Mouse (Mus musculus): Measurements from ENCODE around the gene Sf3a3. TPM values are rescaled to one million over a fixed set of nuclear protein-coding genes. Genes with fewer than 3 reads are reported as not detected.
A peak's percentile ranks its signal among the peaks of the same experiment; 100 is the strongest.
"Not testable (repeated sequence)": the region's sequence is repeated elsewhere in the genome, so short reads cannot be mapped to it uniquely, and the experiment has no call there.

Sf3a3 gene
- polyA plus RNA-seq, 1 experiment from 2014 or later: 133 TPM

- WGBS: 5% methylated on average over 5 of the region's 5 CpGs
- Histone ChIP-seq H3K27ac (peak overlapping the region; percentile 94), H3K36me3 (peaks cover 1% of the 10 kb centered on the region), H3K4me3 (replicated peaks) (no peak overlapping the region), H3K9me3 (no peaks in the 10 kb centered on the region), H3K4me2 (peak overlapping the region; percentile 66), H3K27me3 (replicated peaks) (no peaks in the 10 kb centered on the region), H3K9ac (no peak overlapping the region), H3K4me1 (peaks cover 32% of the 10 kb centered on the region)
- ATAC-seq (ENCODE audit: insufficient read depth, low FRiP score, low read depth): no peak
Measured at GRCm38 (mm10) chr4:124710776-124711291, 3.7 kb upstream of the Sf3a3 start.

GRCm38 (mm10) chr4:124712618-124713017 lies 2.0 kb upstream of the Sf3a3 start:
- H3K4me3 ChIP-seq (replicated peaks): no peak overlapping the region
- ATAC-seq (ENCODE audit: insufficient read depth, low FRiP score, low read depth): no peak
- 84% methylated on average over 6 of the region's 6 CpGs for WGBS

GRCm38 (mm10) chr4:124713850-124714249 lies 726 bp upstream of the Sf3a3 start:
- H3K27me3 ChIP-seq (replicated peaks): not testable (repeated sequence)

More at GRCm38 (mm10) chr4:124712618-124713017, 2.0 kb upstream of the Sf3a3 start:
- Histone ChIP-seq H3K27ac (no peak overlapping the region), H3K4me1 (peaks cover 31% of the 10 kb centered on the region), H3K9ac (no peak overlapping the region), H3K36me3 (peaks cover 7% of the 10 kb centered on the region), H3K9me3 (no peaks in the 10 kb centered on the region), H3K27me3 (replicated peaks) (no peaks in the 10 kb centered on the region), H3K4me2 (no peak overlapping the region)

GRCm38 (mm10) chr4:124719101-124719500 lies 4.5 kb downstream of the Sf3a3 start:
- no peak for ATAC-seq (ENCODE audit: insufficient read depth, low FRiP score, low read depth)
- H3K36me3 ChIP-seq: peaks cover 51% of the 10 kb centered on the region

More at GRCm38 (mm10) chr4:124713850-124714249, 726 bp upstream of the Sf3a3 start:
- ATAC-seq (ENCODE audit: insufficient read depth, low FRiP score, low read depth); H3K9ac ChIP-seq; H3K4me2 ChIP-seq; H3K27ac ChIP-seq; H3K9me3 ChIP-seq; H3K4me3 ChIP-seq (replicated peaks): not testable (repeated sequence)
- 71% methylated on average over 5 of the region's 5 CpGs for WGBS
- peaks cover 25% of the 10 kb centered on the region for H3K4me1 ChIP-seq
- H3K36me3 ChIP-seq: peaks cover 15% of the 10 kb centered on the region

GRCm38 (mm10) chr4:124726121-124726520 lies 11.5 kb downstream of the Sf3a3 start:
- H3K4me3 ChIP-seq (replicated peaks): no peak overlapping the region
- WGBS: 94% methylated on average over 6 of the region's 6 CpGs
- no peaks in the 10 kb centered on the region for H3K4me1 ChIP-seq
- no peaks in the 10 kb centered on the region for H3K9me3 ChIP-seq
- peaks cover 65% of the 10 kb centered on the region for H3K36me3 ChIP-seq
- H3K27ac ChIP-seq: no peak overlapping the region
- ATAC-seq (ENCODE audit: insufficient read depth, low FRiP score, low read depth): no peak
- H3K27me3 ChIP-seq (replicated peaks): no peaks in the 10 kb centered on the region
- H3K9ac ChIP-seq: no peak overlapping the region
- no peak overlapping the region for H3K4me2 ChIP-seq

More at GRCm38 (mm10) chr4:124719101-124719500, 4.5 kb downstream of the Sf3a3 start:
- no peak overlapping the region for H3K4me2 ChIP-seq
- H3K27me3 ChIP-seq (replicated peaks): no peaks in the 10 kb centered on the region
- H3K9me3 ChIP-seq: no peaks in the 10 kb centered on the region
- H3K9ac ChIP-seq: no peak overlapping the region
- 91% methylated on average over 4 of the region's 4 CpGs for WGBS
- H3K27ac ChIP-seq: no peak overlapping the region
- no peak overlapping the region for H3K4me3 ChIP-seq (replicated peaks)
- H3K4me1 ChIP-seq: peaks cover 10% of the 10 kb centered on the region

GRCm38 (mm10) chr4:124736952-124737351 lies 22.4 kb downstream of the Sf3a3 start:
- Histone ChIP-seq H3K36me3 (peaks cover 15% of the 10 kb centered on the region), H3K9me3 (no peaks in the 10 kb centered on the region), H3K4me2 (no peak overlapping the region), H3K27ac (no peak overlapping the region), H3K4me1 (no peaks in the 10 kb centered on the region), H3K27me3 (replicated peaks) (no peaks in the 10 kb centered on the region), H3K4me3 (replicated peaks) (no peak overlapping the region), H3K9ac (no peak overlapping the region)
- no peak for ATAC-seq (ENCODE audit: insufficient read depth, low FRiP score, low read depth)
- 57% methylated on average over 2 of the region's 2 CpGs for WGBS

GRCm38 (mm10) chr4:124737486-124737885 lies 22.9 kb downstream of the Sf3a3 start:
- Histone ChIP-seq H3K4me3 (replicated peaks) (no peak overlapping the region), H3K4me2 (no peak overlapping the region), H3K9me3 (no peaks in the 10 kb centered on the region), H3K27ac (no peak overlapping the region), H3K36me3 (peaks cover 11% of the 10 kb centered on the region; the same call in 1 of the 2 replicates), H3K9ac (no peak overlapping the region), H3K4me1 (peaks cover 4% of the 10 kb centered on the region; the same call in 1 of the 2 replicates), H3K27me3 (replicated peaks) (no peaks in the 10 kb centered on the region)
- no peak for ATAC-seq (ENCODE audit: insufficient read depth, low FRiP score, low read depth)
- whole genome bisulfite sequencing: 63% methylated on average over 5 of the region's 5 CpGs

- Histone ChIP-seq H3K4me1 (peaks cover 4% of the 10 kb centered on the region; the same call in 1 of the 2 replicates), H3K9ac (no peak overlapping the region), H3K9me3 (no peaks in the 10 kb centered on the region), H3K4me2 (no peak overlapping the region), H3K36me3 (0 out of 2 replicates have a peak, but pooled peaks cover 6% of the 10 kb centered on the region), H3K27ac (no peak overlapping the region), H3K4me3 (replicated peaks) (no peak overlapping the region), H3K27me3 (replicated peaks) (no peaks in the 10 kb centered on the region)
- 50% methylated on average over 4 of the region's 4 CpGs for WGBS
- no peak for ATAC-seq (ENCODE audit: insufficient read depth, low FRiP score, low read depth)
Measured at GRCm38 (mm10) chr4:124738013-124738412, 23.4 kb downstream of the Sf3a3 start.

- Histone ChIP-seq H3K4me3 (replicated peaks) (no peak overlapping the region), H3K4me2 (no peak overlapping the region), H3K27ac (no peak overlapping the region), H3K4me1 (peaks cover 4% of the 10 kb centered on the region; the same call in 1 of the 2 replicates), H3K36me3 (no peaks in the 10 kb centered on the region), H3K27me3 (replicated peaks) (no peaks in the 10 kb centered on the region), H3K9me3 (no peaks in the 10 kb centered on the region), H3K9ac (no peak overlapping the region)
- ATAC-seq (ENCODE audit: insufficient read depth, low FRiP score, low read depth): no peak
- WGBS: 56% methylated on average over 1 of the region's 1 CpGs
Measured at GRCm38 (mm10) chr4:124738783-124739182, 24.2 kb downstream of the Sf3a3 start.

- no peaks in the 10 kb centered on the region for H3K27me3 ChIP-seq (replicated peaks)
- H3K4me2 ChIP-seq: peak within 1 kb of the TSS; percentile 73
- H3K4me3 ChIP-seq (replicated peaks): peak within 1 kb of the TSS; percentile 67
- no peaks in the 10 kb centered on the region for H3K9me3 ChIP-seq
- ATAC-seq (ENCODE audit: insufficient read depth, low FRiP score, low read depth): peak; percentile 89
- H3K36me3 ChIP-seq: no peaks in the 10 kb centered on the region
- peak within 1 kb of the TSS; percentile 54 for H3K9ac ChIP-seq
- H3K27ac ChIP-seq: peak within 1 kb of the TSS; percentile 36
- H3K4me1 ChIP-seq: peaks cover 4% of the 10 kb centered on the region; the same call in 1 of the 2 replicates
- WGBS: 12% methylated on average over 25 of the region's 25 CpGs
Measured at GRCm38 (mm10) chr4:124741376-124742343, 27.1 kb downstream of the Sf3a3 start, which contains the start of gene Inpp5b. Gene Inpp5b, plus strand, starts transcription at chr4:124741850.

GRCm38 (mm10) chr4:124742839-124743238 lies 28.3 kb downstream of the Sf3a3 start:
- ATAC-seq (ENCODE audit: insufficient read depth, low FRiP score, low read depth): no peak
- Histone ChIP-seq H3K27me3 (replicated peaks) (no peaks in the 10 kb centered on the region), H3K9me3 (no peaks in the 10 kb centered on the region)

GRCm38 (mm10) chr4:124746577-124746976 lies 32.0 kb downstream of the Sf3a3 start:
- H3K9ac ChIP-seq: no peak overlapping the region
- ATAC-seq (ENCODE audit: insufficient read depth, low FRiP score, low read depth): no peak
- 73% methylated on average over 7 of the region's 7 CpGs for WGBS

More at GRCm38 (mm10) chr4:124742839-124743238, 28.3 kb downstream of the Sf3a3 start:
- no peak overlapping the region for H3K4me2 ChIP-seq
- 87% methylated on average over 11 of the region's 11 CpGs for WGBS
- peaks cover 4% of the 10 kb centered on the region; the same call in 1 of the 2 replicates for H3K4me1 ChIP-seq
- H3K9ac ChIP-seq: no peak overlapping the region
- H3K4me3 ChIP-seq (replicated peaks): no peak overlapping the region
- 0 out of 2 replicates have a peak, but pooled peaks cover 5% of the 10 kb centered on the region for H3K36me3 ChIP-seq
- H3K27ac ChIP-seq: no peak overlapping the region

More at GRCm38 (mm10) chr4:124746577-124746976, 32.0 kb downstream of the Sf3a3 start:
- H3K27ac ChIP-seq: no peak overlapping the region
- H3K36me3 ChIP-seq: 0 out of 2 replicates have a peak, but pooled peaks cover 7% of the 10 kb centered on the region
- no peak overlapping the region for H3K4me3 ChIP-seq (replicated peaks)
- peaks cover 4% of the 10 kb centered on the region; the same call in 1 of the 2 replicates for H3K4me1 ChIP-seq
- H3K4me2 ChIP-seq: no peak overlapping the region
- H3K9me3 ChIP-seq: no peaks in the 10 kb centered on the region
- H3K27me3 ChIP-seq (replicated peaks): no peaks in the 10 kb centered on the region
